8 mouse cellular contexts compared by ENCODE assay signal in genomic region chr14:20393205-20393913, GRCm38 (mm10). TPM values are rescaled to one million over a fixed set of nuclear protein-coding genes. Genes with fewer than 3 reads are reported as not detected.
DNase-seq lines count a peak whose midpoint lies in the region; ATAC-seq and TF ChIP-seq lines count a peak whose summit lies in the region.

Gene Mrps16, minus strand, starts transcription at chr14:20393634.

- peak within 1 kb of the TSS; percentile 68 for H3K4me2 ChIP-seq in heart, embryonic 12.5 days
- peak within 1 kb of the TSS; percentile 56 for H3K4me2 ChIP-seq in kidney, postnatal 0 days (ENCODE audit: low read length)
- H3K4me2 ChIP-seq in liver, embryonic 11.5 days: peak within 1 kb of the TSS; percentile 77
- peak within 1 kb of the TSS; percentile 57 for H3K4me2 ChIP-seq in stomach, embryonic 14.5 days (replicated peaks; ENCODE audit: low read depth, low read length)

- peaks cover 10% of the 10 kb centered on the region for H3K4me1 ChIP-seq in heart, embryonic 12.5 days (replicated peaks)
- no peaks in the 10 kb centered on the region; the same call in 1 of the 2 replicates for H3K4me1 ChIP-seq in kidney, postnatal 0 days (replicated peaks; ENCODE audit: insufficient read depth, low read length)
- peaks cover 6% of the 10 kb centered on the region for H3K4me1 ChIP-seq in liver, embryonic 11.5 days (replicated peaks; ENCODE audit: control insufficient read depth, insufficient read depth, low read length)
- H3K4me1 ChIP-seq in stomach, embryonic 14.5 days (ENCODE audit: control insufficient read depth, insufficient read depth, low read length): peaks cover 3% of the 10 kb centered on the region; the same call in 1 of the 2 replicates

- peak within 1 kb of the TSS; percentile 78 for H3K27ac ChIP-seq in heart, embryonic 12.5 days (ENCODE audit: poor library complexity, severe bottlenecking)
- H3K27ac ChIP-seq in kidney, postnatal 0 days: peak within 1 kb of the TSS; percentile 91
- H3K27ac ChIP-seq in liver, embryonic 11.5 days (ENCODE audit: low read depth, low read length): peak within 1 kb of the TSS; percentile 75
- H3K27ac ChIP-seq in stomach, embryonic 14.5 days (ENCODE audit: low read length): peak within 1 kb of the TSS; percentile 83

- H3K36me3 ChIP-seq in heart, embryonic 12.5 days: peaks cover 21% of the 10 kb centered on the region
- H3K36me3 ChIP-seq in kidney, postnatal 0 days (ENCODE audit: insufficient read depth, low read length): peaks cover 5% of the 10 kb centered on the region; the same call in 1 of the 2 replicates
- peaks cover 8% of the 10 kb centered on the region; the same call in 1 of the 2 replicates for H3K36me3 ChIP-seq in liver, embryonic 11.5 days (ENCODE audit: control insufficient read depth, insufficient read depth, low read length)
- H3K36me3 ChIP-seq in stomach, embryonic 14.5 days (ENCODE audit: control insufficient read depth, insufficient read depth, low read length): peaks cover 8% of the 10 kb centered on the region; the same call in 1 of the 2 replicates

- peak within 1 kb of the TSS; percentile 67 for H3K4me3 ChIP-seq in heart, embryonic 12.5 days
- H3K4me3 ChIP-seq in kidney, postnatal 0 days (replicated peaks; ENCODE audit: low read depth, low read length): peak within 1 kb of the TSS; percentile 75
- H3K4me3 ChIP-seq in liver, embryonic 11.5 days (ENCODE audit: low read depth, low read length): peak within 1 kb of the TSS; percentile 77
- peak within 1 kb of the TSS; percentile 74 for H3K4me3 ChIP-seq in stomach, embryonic 14.5 days (ENCODE audit: low read depth, low read length)

- H3K27me3 ChIP-seq in heart, embryonic 12.5 days (replicated peaks): no peaks in the 10 kb centered on the region
- no peaks in the 10 kb centered on the region for H3K27me3 ChIP-seq in kidney, postnatal 0 days (ENCODE audit: insufficient read depth, low read length)
- H3K27me3 ChIP-seq in liver, embryonic 11.5 days (replicated peaks; ENCODE audit: control insufficient read depth, insufficient read depth, low read length): no peaks in the 10 kb centered on the region
- no peaks in the 10 kb centered on the region for H3K27me3 ChIP-seq in stomach, embryonic 14.5 days (ENCODE audit: control insufficient read depth, insufficient read depth, low read length)

- peak; percentile 94 for ATAC-seq in erythroid progenitor cell, adult 5-6 weeks (replicated peaks; ENCODE audit: low FRiP score, poor library complexity, severe bottlenecking)
- peak; percentile 95 for ATAC-seq in heart, embryonic 12.5 days (ENCODE audit: insufficient number of reproducible peaks, low FRiP score)
- peak; percentile 96 for ATAC-seq in kidney, postnatal 0 days (replicated peaks; ENCODE audit: low FRiP score, low read depth)
- ATAC-seq in liver, embryonic 11.5 days (replicated peaks; ENCODE audit: low FRiP score): peak; percentile 93
- peak; percentile 94 for ATAC-seq in stomach, embryonic 14.5 days (ENCODE audit: insufficient number of reproducible peaks, insufficient read depth, low FRiP score, low read depth)

- DNase-seq in CD4-positive helper T cell, adult 2 months (ENCODE audit: low read depth, low spot score): peak; percentile 98
- DNase-seq in brain, embryonic 18.5 days (ENCODE audit: low read depth, low spot score): peak; percentile 92
- peak; percentile 99 for DNase-seq in kidney, postnatal 0 days (ENCODE audit: low spot score)
- DNase-seq in liver, embryonic 11.5 days (ENCODE audit: low spot score): peak; percentile 91
- peak; percentile 96 for DNase-seq in naive thymus-derived CD4-positive, alpha-beta T cell, adult 2 months (ENCODE audit: low read depth)

- H3K9me3 ChIP-seq in heart, embryonic 12.5 days (replicated peaks): no peaks in the 10 kb centered on the region
- no peaks in the 10 kb centered on the region for H3K9me3 ChIP-seq in kidney, postnatal 0 days (replicated peaks; ENCODE audit: low read length)
- no peaks in the 10 kb centered on the region for H3K9me3 ChIP-seq in liver, embryonic 11.5 days (ENCODE audit: control insufficient read depth, low read length)
- H3K9me3 ChIP-seq in stomach, embryonic 14.5 days (ENCODE audit: control insufficient read depth, low read depth, low read length): no peaks in the 10 kb centered on the region

- WGBS in heart, embryonic 12.5 days: under 1% methylated on average over 68 of the region's 68 CpGs
- WGBS in kidney, postnatal 0 days: under 1% methylated on average over 65 of the region's 68 CpGs
- under 1% methylated on average over 68 of the region's 68 CpGs for WGBS in liver, embryonic 11.5 days
- under 1% methylated on average over 68 of the region's 68 CpGs for WGBS in stomach, embryonic 14.5 days

- TF ChIP-seq CTCF in kidney, postnatal 0 days (IDR thresholded peaks at IDR 0.05; ENCODE audit: low read depth): peak; percentile 98

- H3K9ac ChIP-seq in heart, embryonic 12.5 days: peak within 1 kb of the TSS; percentile 94
- H3K9ac ChIP-seq in kidney, postnatal 0 days (ENCODE audit: low read depth, low read length): peak within 1 kb of the TSS; percentile 87
- H3K9ac ChIP-seq in liver, embryonic 11.5 days (ENCODE audit: low read depth, low read length): peak within 1 kb of the TSS; percentile 87
- H3K9ac ChIP-seq in stomach, embryonic 14.5 days (replicated peaks; ENCODE audit: low read depth, low read length): peak within 1 kb of the TSS; percentile 84

RNA-seq across cellular contexts. Expression of gene Mrps16, which starts in this region (rescaled TPM):
- total RNA-seq in erythroid progenitor cell, adult 5-6 weeks (2015; ENCODE audit: low replicate concordance): 9.2 and 20.2 TPM in 2 replicates
- 6.9 and 15.9 TPM in 2 replicates for total RNA-seq in erythroid progenitor cell, adult 5-6 weeks (2017; ENCODE audit: low replicate concordance)
- 87.0 and 88.7 TPM in 2 replicates for polyA plus RNA-seq in heart, embryonic 12.5 days (2016; fragmentation: Nextera tagmentation; extraction: Ambion mirVana)
- polyA plus RNA-seq in kidney, postnatal 0 days (2015; fragmentation: Nextera tagmentation; extraction: Ambion mirVana): 111 and 115 TPM in 2 replicates
- 116 and 119 TPM in 2 replicates for polyA plus RNA-seq in liver, embryonic 11.5 days (2014; fragmentation: Nextera tagmentation; extraction: Ambion mirVana)
- 90.8 and 102 TPM in 2 replicates for polyA plus RNA-seq in stomach, embryonic 14.5 days (2014; fragmentation: Nextera tagmentation; extraction: Ambion mirVana)

Comparison
In these comparisons a context has a peak if more than half of its experiments do, and no peak if none do; other contexts are left out.
1. Peak in every context shown above with its lines: DNase-seq, ATAC-seq, H3K4me3 ChIP-seq and H3K27ac ChIP-seq.